Mouse (Mus musculus) right cerebral cortex, adult 2 months (tissue): ENCODE data around the gene Rbpj.
A peak's percentile ranks its signal among the peaks of the same experiment; 100 is the strongest.
"Not testable (repeated sequence)": the region's sequence is repeated elsewhere in the genome, so short reads cannot be mapped to it uniquely, and the experiment has no call there.

Experiments used
- DNase-seq, 2 experiments: peaks; one replicate each; pipeline ENCODE4 v3.0.0; 2021 to 2022; ENCODE audit warnings: low spot score in 2 of 2

The Rbpj gene

GRCm38 (mm10) chr5:53511426-53511825, 45.5 kb downstream of the Rbpj start:
- DNase-seq: no peak

GRCm38 (mm10) chr5:53514959-53515612, 49.1 kb downstream of the Rbpj start:
- DNase-seq: no peak

GRCm38 (mm10) chr5:53516482-53516881, 50.5 kb downstream of the Rbpj start:
- DNase-seq: no peak

- DNase-seq: no peak
These were observed 51.9 kb downstream of the Rbpj start for GRCm38 (mm10) chr5:53517802-53518201.

- no peak for DNase-seq
These were observed 53.2 kb downstream of the Rbpj start for GRCm38 (mm10) chr5:53519131-53519530.

- no peak for DNase-seq
These were observed 54.1 kb downstream of the Rbpj start for GRCm38 (mm10) chr5:53519998-53520577.

- DNase-seq: peak; percentile 37 to 44
These were observed 57.1 kb downstream of the Rbpj start for GRCm38 (mm10) chr5:53523046-53523445.

GRCm38 (mm10) chr5:53524162-53524561, 58.2 kb downstream of the Rbpj start:
- no peak for DNase-seq

GRCm38 (mm10) chr5:53524831-53525230, 58.9 kb downstream of the Rbpj start:
- no peak for DNase-seq

- peak; percentile 79 to 80 for DNase-seq
These were observed 59.5 kb downstream of the Rbpj start for GRCm38 (mm10) chr5:53525305-53526069.

GRCm38 (mm10) chr5:53526070-53526430, 60.1 kb downstream of the Rbpj start:
- no peak for DNase-seq

- no peak for DNase-seq
These were observed 63.9 kb downstream of the Rbpj start for GRCm38 (mm10) chr5:53529846-53530245.

GRCm38 (mm10) chr5:53535096-53535495, 69.1 kb downstream of the Rbpj start:
- no peak for DNase-seq

GRCm38 (mm10) chr5:53536635-53537554, 70.9 kb downstream of the Rbpj start:
- DNase-seq: no peak

GRCm38 (mm10) chr5:53539860-53540633, 74.1 kb downstream of the Rbpj start:
- DNase-seq: no peak

GRCm38 (mm10) chr5:53542073-53542472, 76.1 kb downstream of the Rbpj start:
- DNase-seq: no peak

- DNase-seq: no peak
These were observed 77.4 kb downstream of the Rbpj start for GRCm38 (mm10) chr5:53543399-53543798.

- no peak for DNase-seq
These were observed 78.0 kb downstream of the Rbpj start for GRCm38 (mm10) chr5:53543945-53544344.

- no peak for DNase-seq
These were observed 80.5 kb downstream of the Rbpj start for GRCm38 (mm10) chr5:53546440-53546839.

- no peak for DNase-seq
These were observed 81.1 kb downstream of the Rbpj start for GRCm38 (mm10) chr5:53546979-53547472.

GRCm38 (mm10) chr5:53550329-53550728, 84.4 kb downstream of the Rbpj start:
- not testable (repeated sequence) for DNase-seq
